Mouse (Mus musculus) adrenal gland, adult 8-10 months (tissue): ENCODE data around the gene Nmnat3. TPM values are rescaled to one million over a fixed set of nuclear protein-coding genes. Genes with fewer than 3 reads are reported as not detected.

ENCODE experiments used
- DNase-seq: peaks from one replicate; pipeline ENCODE4 v3.0.0; 2022
- total RNA-seq, 4 experiments: library from RNA; stranded (reverse); gene quantifications; 2 replicates each; pipeline ENCODE4 v1.2.4; 2022

The Nmnat3 gene
- total RNA-seq, 4 experiments from 2014 or later, result 13.2 to 23.4 (median 19.4) TPM

- DNase-seq, result no peak
Observed at GRCm38 (mm10) chr9:98424291-98424690, 137.1 kb downstream of the Nmnat3 start.

- no peak for DNase-seq
Observed at GRCm38 (mm10) chr9:98424725-98425210, 137.5 kb downstream of the Nmnat3 start.

GRCm38 (mm10) chr9:98425351-98425880, 138.2 kb downstream of the Nmnat3 start:
- no peak for DNase-seq

- no peak for DNase-seq
Observed at GRCm38 (mm10) chr9:98427906-98428517, 140.8 kb downstream of the Nmnat3 start.

- no peak for DNase-seq
Observed at GRCm38 (mm10) chr9:98428783-98429182, 141.5 kb downstream of the Nmnat3 start.

GRCm38 (mm10) chr9:98429806-98430205, 142.6 kb downstream of the Nmnat3 start:
- DNase-seq, result no peak

- DNase-seq, result no peak
Observed at GRCm38 (mm10) chr9:98430528-98430927, 143.3 kb downstream of the Nmnat3 start.

- DNase-seq, result no peak
Observed at GRCm38 (mm10) chr9:98433021-98433420, 145.8 kb downstream of the Nmnat3 start.

- DNase-seq, result no peak
Observed at GRCm38 (mm10) chr9:98433956-98434588, 146.8 kb downstream of the Nmnat3 start.

- no peak for DNase-seq
Observed at GRCm38 (mm10) chr9:98437819-98438218, 150.6 kb downstream of the Nmnat3 start.

GRCm38 (mm10) chr9:98439091-98439490, 151.9 kb downstream of the Nmnat3 start:
- no peak for DNase-seq

- no peak for DNase-seq
Observed at GRCm38 (mm10) chr9:98442638-98443037, 155.4 kb downstream of the Nmnat3 start.

GRCm38 (mm10) chr9:98445359-98446149, 158.3 kb downstream of the Nmnat3 start:
- no peak for DNase-seq

- no peak for DNase-seq
Observed at GRCm38 (mm10) chr9:98450976-98451375, 163.7 kb downstream of the Nmnat3 start.

- no peak for DNase-seq
Observed at GRCm38 (mm10) chr9:98466709-98467108, 179.5 kb downstream of the Nmnat3 start.

Other genes starting within 250 kb of the Nmnat3 start
- gene Rbp1, start 135.5 kb downstream of the Nmnat3 start, total RNA-seq, result 1 to 10 TPM; 7.3 to 8.6 (median 7.6) TPM
- gene Rbp2, start 198.7 kb downstream of the Nmnat3 start, total RNA-seq, result not detected